Mouse (Mus musculus): ENCODE measurements around the gene Mettl26. TPM values are rescaled to one million over a fixed set of nuclear protein-coding genes. Genes with fewer than 3 reads are reported as not detected.
"Not testable (repeated sequence)": the region's sequence is repeated elsewhere in the genome, so short reads cannot be mapped to it uniquely, and the experiment has no call there.

Gene Mettl26
- total and polyA plus RNA-seq, 2 experiments from 2014 or later = 50.0 to 62.9 TPM

GRCm38 (mm10) chr17:25867509-25867835 is 7.4 kb upstream of the Mettl26 start:
- peaks cover 4% of the 10 kb centered on the region for H3K4me1 ChIP-seq (ENCODE audit: insufficient read depth, low read length)
- peaks cover 5% of the 10 kb centered on the region; the same call in 1 of the 2 replicates for H3K36me3 ChIP-seq (ENCODE audit: insufficient read depth, low read length)
- peak overlapping the region; percentile 89 for H3K4me2 ChIP-seq (ENCODE audit: low read depth, low read length)
- no peak overlapping the region for H3K27ac ChIP-seq
- no peaks in the 10 kb centered on the region for H3K27me3 ChIP-seq (ENCODE audit: insufficient read depth, low read length)
- H3K4me3 ChIP-seq (ENCODE audit: low read length) = peak overlapping the region; percentile 84
- 19% methylated on average over 7 of the region's 7 CpGs for WGBS
- DNase-seq (ENCODE audit: low spot score) (no peak), ATAC-seq (no peak)
- peak overlapping the region; percentile 77; the same call in 1 of the 2 replicates for H3K9ac ChIP-seq (replicated peaks; ENCODE audit: low read length)
- TF ChIP-seq CTCF (IDR thresholded peaks at IDR 0.05; ENCODE audit: low read depth) = no peak
- H3K9me3 ChIP-seq (ENCODE audit: low read length) = no peaks in the 10 kb centered on the region

DNA sequence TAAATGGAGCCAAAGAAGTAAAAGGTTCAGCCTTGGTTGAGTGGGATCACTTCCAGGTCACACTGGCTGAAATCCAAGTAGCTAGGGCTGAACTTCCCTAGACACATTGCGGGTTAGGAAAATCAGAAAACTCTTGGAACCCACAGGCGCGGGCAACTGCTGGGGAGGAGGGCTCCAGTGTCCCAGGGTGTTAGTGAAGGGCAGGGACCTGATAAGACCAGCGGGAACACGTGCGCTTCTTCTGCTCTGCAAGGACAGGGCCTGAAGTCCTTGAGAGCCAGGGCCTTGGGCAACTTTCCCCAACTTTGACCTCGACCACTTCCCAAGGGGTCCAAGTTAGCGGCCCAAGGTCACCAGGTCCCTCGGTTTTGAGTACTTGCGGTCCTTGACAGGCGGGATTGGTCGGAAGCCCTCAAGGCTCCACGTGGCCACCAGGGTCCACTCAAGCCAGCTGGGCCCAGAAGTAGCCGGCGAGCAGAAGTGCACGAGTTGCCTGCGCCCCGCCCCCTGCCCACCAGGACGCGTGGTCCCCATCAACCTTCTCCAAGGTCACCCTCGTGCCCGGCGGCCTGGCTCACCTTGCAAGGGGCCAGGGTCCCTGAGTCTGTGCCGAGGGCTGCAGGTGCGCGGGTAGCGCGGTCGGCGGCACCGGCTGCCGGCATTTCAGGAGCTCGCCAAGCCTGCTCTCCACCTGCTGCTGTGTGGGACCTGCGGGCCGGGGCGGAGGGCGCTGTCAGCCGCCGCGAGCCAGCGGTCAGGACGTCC is 6.9 kb upstream of the Mettl26 start:
- Histone ChIP-seq H3K9ac (replicated peaks; ENCODE audit: low read length) (peak overlapping the region; percentile 77), H3K4me3 (ENCODE audit: low read length) (peak overlapping the region; percentile 84), H3K4me2 (ENCODE audit: low read depth, low read length) (peak overlapping the region; percentile 89), H3K27ac (peak overlapping the region; percentile 83), H3K9me3 (ENCODE audit: low read length) (no peaks in the 10 kb centered on the region), H3K27me3 (ENCODE audit: insufficient read depth, low read length) (no peaks in the 10 kb centered on the region), H3K4me1 (ENCODE audit: insufficient read depth, low read length) (peaks cover 4% of the 10 kb centered on the region), H3K36me3 (ENCODE audit: insufficient read depth, low read length) (peaks cover 5% of the 10 kb centered on the region; the same call in 1 of the 2 replicates)
- ATAC-seq (peak; percentile 59), DNase-seq (ENCODE audit: low spot score) (no peak)
- 2% methylated on average over 40 of the region's 42 CpGs for WGBS
- TF ChIP-seq CTCF (IDR thresholded peaks at IDR 0.05; ENCODE audit: low read depth) = no peak

- peak; percentile 42 for TF ChIP-seq CTCF (IDR thresholded peaks at IDR 0.05; ENCODE audit: low read depth)
- Histone ChIP-seq H3K4me2 (ENCODE audit: low read depth, low read length) (peak within 1 kb of the TSS; percentile 89), H3K27me3 (ENCODE audit: insufficient read depth, low read length) (no peaks in the 10 kb centered on the region), H3K9ac (replicated peaks; ENCODE audit: low read length) (peak within 1 kb of the TSS; percentile 77), H3K36me3 (ENCODE audit: insufficient read depth, low read length) (peaks cover 5% of the 10 kb centered on the region; the same call in 1 of the 2 replicates), H3K4me3 (ENCODE audit: low read length) (peak within 1 kb of the TSS; percentile 84), H3K9me3 (ENCODE audit: low read length) (no peaks in the 10 kb centered on the region), H3K4me1 (ENCODE audit: insufficient read depth, low read length) (peaks cover 4% of the 10 kb centered on the region), H3K27ac (peak within 1 kb of the TSS; percentile 83)
- ATAC-seq = peak; percentile 90
- WGBS = under 1% methylated on average over 21 of the region's 24 CpGs
- DNase-seq (ENCODE audit: low spot score) = peak; percentile 90
Measured at GRCm38 (mm10) chr17:25868601-25869191, 6.2 kb upstream of the Mettl26 start, which contains the start of gene Mcrip2. Gene Mcrip2, minus strand, starts transcription at chr17:25868764.

DNA sequence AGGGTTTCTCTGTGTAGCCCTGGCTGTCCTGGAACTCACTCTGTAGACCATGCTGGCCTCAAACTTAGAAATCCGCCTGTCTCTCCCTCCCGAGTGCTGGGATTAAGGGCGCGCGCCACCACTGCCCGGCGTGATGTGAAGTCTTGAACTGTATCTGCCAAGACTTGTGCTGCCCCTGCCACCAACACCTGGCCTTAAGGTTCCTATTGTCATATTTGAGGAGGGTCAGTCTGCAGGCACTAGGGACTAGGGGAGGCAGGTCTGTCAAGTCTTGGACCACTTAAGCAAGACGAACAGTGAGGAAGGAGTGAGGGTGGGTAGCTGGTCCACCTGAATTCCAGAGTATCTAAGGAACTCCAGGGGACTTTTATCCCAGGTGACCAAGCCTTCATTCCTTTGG is 5.4 kb upstream of the Mettl26 start:
- ATAC-seq = no peak
- DNase-seq (ENCODE audit: low spot score) = no peak
- Histone ChIP-seq H3K4me1 (ENCODE audit: insufficient read depth, low read length) (peaks cover 8% of the 10 kb centered on the region), H3K4me2 (ENCODE audit: low read depth, low read length) (no peak overlapping the region), H3K27me3 (ENCODE audit: insufficient read depth, low read length) (no peaks in the 10 kb centered on the region), H3K36me3 (ENCODE audit: insufficient read depth, low read length) (no peaks in the 10 kb centered on the region), H3K9ac (replicated peaks; ENCODE audit: low read length) (no peak overlapping the region), H3K27ac (no peak overlapping the region), H3K4me3 (ENCODE audit: low read length) (no peak overlapping the region), H3K9me3 (ENCODE audit: low read length) (no peaks in the 10 kb centered on the region)
- TF ChIP-seq CTCF (IDR thresholded peaks at IDR 0.05; ENCODE audit: low read depth) = no peak
- 86% methylated on average over 8 of the region's 8 CpGs for WGBS

DNA sequence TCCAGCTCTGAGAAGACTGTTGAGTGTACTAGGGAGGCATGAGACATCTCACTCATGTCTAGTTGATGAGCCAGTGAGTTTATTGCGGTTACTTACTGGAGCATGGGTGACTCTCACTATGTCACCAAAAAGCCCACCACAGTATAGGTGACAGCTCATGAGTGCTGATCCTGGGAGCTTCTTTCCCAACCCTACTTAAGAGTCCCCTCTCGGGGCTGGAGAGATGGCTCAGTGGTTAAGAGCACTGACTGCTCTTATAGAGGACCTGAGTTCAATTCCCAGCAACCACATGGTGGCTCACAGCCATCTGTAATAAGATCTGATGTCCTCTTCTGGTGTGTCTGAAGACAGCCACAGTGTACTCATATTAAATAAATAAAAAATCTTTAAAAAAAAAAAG is 4.9 kb upstream of the Mettl26 start:
- DNase-seq (ENCODE audit: low spot score) (no peak), ATAC-seq (no peak)
- H3K36me3 ChIP-seq (ENCODE audit: insufficient read depth, low read length) = no peaks in the 10 kb centered on the region
- WGBS = 84% methylated on average over 2 of the region's 2 CpGs
- no peaks in the 10 kb centered on the region for H3K9me3 ChIP-seq (ENCODE audit: low read length)
- H3K4me2 ChIP-seq (ENCODE audit: low read depth, low read length) = no peak overlapping the region
- H3K4me3 ChIP-seq (ENCODE audit: low read length) = no peak overlapping the region
- no peak for TF ChIP-seq CTCF (IDR thresholded peaks at IDR 0.05; ENCODE audit: low read depth)
- no peak overlapping the region for H3K9ac ChIP-seq (replicated peaks; ENCODE audit: low read length)
- peaks cover 8% of the 10 kb centered on the region for H3K4me1 ChIP-seq (ENCODE audit: insufficient read depth, low read length)
- H3K27me3 ChIP-seq (ENCODE audit: insufficient read depth, low read length) = no peaks in the 10 kb centered on the region
- H3K27ac ChIP-seq = no peak overlapping the region

- not testable (repeated sequence) for H3K4me2 ChIP-seq (ENCODE audit: low read depth, low read length); H3K27me3 ChIP-seq (ENCODE audit: insufficient read depth, low read length); ATAC-seq; H3K36me3 ChIP-seq (ENCODE audit: insufficient read depth, low read length); H3K9ac ChIP-seq (replicated peaks; ENCODE audit: low read length); H3K27ac ChIP-seq; DNase-seq (ENCODE audit: low spot score); H3K4me3 ChIP-seq (ENCODE audit: low read length); H3K9me3 ChIP-seq (ENCODE audit: low read length)
- peaks cover 16% of the 10 kb centered on the region for H3K4me1 ChIP-seq (ENCODE audit: insufficient read depth, low read length)
Measured at GRCm38 (mm10) chr17:25871566-25871965, 3.3 kb upstream of the Mettl26 start.

DNA sequence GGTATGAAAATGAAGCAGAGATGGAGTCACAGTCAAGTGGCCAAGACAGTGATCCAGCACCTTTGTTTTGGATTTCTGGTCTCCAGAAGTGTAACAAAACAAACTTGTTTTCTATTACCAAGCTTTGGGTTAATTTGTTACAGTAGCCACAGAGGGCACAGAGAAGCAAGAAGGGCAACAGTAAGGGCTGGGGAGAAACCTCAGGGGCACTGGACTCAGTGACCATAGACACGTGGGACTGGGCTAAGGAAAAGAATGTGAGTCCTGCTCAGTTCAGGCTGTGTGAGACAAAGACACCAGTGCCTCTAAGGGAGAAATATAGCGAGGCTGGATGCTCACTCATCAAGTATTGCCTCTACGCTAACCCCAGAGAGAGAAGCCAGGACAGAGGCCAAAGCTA is 2.2 kb upstream of the Mettl26 start:
- DNase-seq (ENCODE audit: low spot score) = no peak
- WGBS = 84% methylated on average over 3 of the region's 3 CpGs

More for the DNA sequence above, 2.2 kb upstream of the Mettl26 start:
- H3K4me1 ChIP-seq (ENCODE audit: insufficient read depth, low read length) = peaks cover 16% of the 10 kb centered on the region
- no peaks in the 10 kb centered on the region for H3K9me3 ChIP-seq (ENCODE audit: low read length)
- 0 out of 2 replicates have a peak, but pooled peaks cover under 1% of the 10 kb centered on the region for H3K36me3 ChIP-seq (ENCODE audit: insufficient read depth, low read length)
- H3K27me3 ChIP-seq (ENCODE audit: insufficient read depth, low read length) = no peaks in the 10 kb centered on the region
- no peak overlapping the region for H3K27ac ChIP-seq
- no peak for TF ChIP-seq CTCF (IDR thresholded peaks at IDR 0.05; ENCODE audit: low read depth)
- no peak overlapping the region for H3K9ac ChIP-seq (replicated peaks; ENCODE audit: low read length)
- no peak for ATAC-seq
- H3K4me3 ChIP-seq (ENCODE audit: low read length) = no peak overlapping the region
- no peak overlapping the region for H3K4me2 ChIP-seq (ENCODE audit: low read depth, low read length)
